Mouse (Mus musculus): ENCODE measurements around the gene Coq8b.

Coq8b gene

GRCm38 (mm10) chr7:27232781-27233281 lies at the start of gene Coq8b:
Gene Coq8b, plus strand, starts transcription at chr7:27233023.
- peak; percentile 94 for DNase-seq (ENCODE audit: low spot score)

- peak; percentile 22 for DNase-seq (ENCODE audit: low spot score)
Observed at GRCm38 (mm10) chr7:27184964-27185363, 47.9 kb upstream of the Coq8b start.

GRCm38 (mm10) chr7:27185986-27186385 lies 46.8 kb upstream of the Coq8b start:
- DNase-seq (ENCODE audit: low spot score): no peak

- no peak for DNase-seq (ENCODE audit: low spot score)
Observed at GRCm38 (mm10) chr7:27189271-27189931, 43.4 kb upstream of the Coq8b start.

- no peak for DNase-seq (ENCODE audit: low spot score)
Observed at GRCm38 (mm10) chr7:27192434-27192833, 40.4 kb upstream of the Coq8b start.

GRCm38 (mm10) chr7:27193731-27194130 lies 39.1 kb upstream of the Coq8b start:
- no peak for DNase-seq (ENCODE audit: low spot score)

- peak; percentile 97 for DNase-seq (ENCODE audit: low spot score)
Observed at GRCm38 (mm10) chr7:27195681-27196611, 36.9 kb upstream of the Coq8b start, which contains the start of the genes BC024978 and Snrpa. Gene BC024978, plus strand, starts transcription at chr7:27195781. Gene Snrpa, minus strand, starts transcription at chr7:27196271.

GRCm38 (mm10) chr7:27197136-27197535 lies 35.7 kb upstream of the Coq8b start:
- DNase-seq (ENCODE audit: low spot score): no peak

GRCm38 (mm10) chr7:27197634-27198033 lies 35.2 kb upstream of the Coq8b start:
- DNase-seq (ENCODE audit: low spot score): no peak

- DNase-seq (ENCODE audit: low spot score): no peak
Observed at GRCm38 (mm10) chr7:27198355-27198754, 34.5 kb upstream of the Coq8b start.

- no peak for DNase-seq (ENCODE audit: low spot score)
Observed at GRCm38 (mm10) chr7:27198779-27199178, 34.0 kb upstream of the Coq8b start.

GRCm38 (mm10) chr7:27203730-27204449 lies 28.9 kb upstream of the Coq8b start:
- no peak for DNase-seq (ENCODE audit: low spot score)

- no peak for DNase-seq (ENCODE audit: low spot score)
Observed at GRCm38 (mm10) chr7:27212626-27213025, 20.2 kb upstream of the Coq8b start.

- DNase-seq (ENCODE audit: low spot score): peak; percentile 56
Observed at GRCm38 (mm10) chr7:27218586-27218985, 14.2 kb upstream of the Coq8b start.

GRCm38 (mm10) chr7:27219937-27220336 lies 12.9 kb upstream of the Coq8b start:
- DNase-seq (ENCODE audit: low spot score): no peak

- DNase-seq (ENCODE audit: low spot score): no peak
Observed at GRCm38 (mm10) chr7:27221939-27222338, 10.9 kb upstream of the Coq8b start.

GRCm38 (mm10) chr7:27222538-27222937 lies 10.3 kb upstream of the Coq8b start:
- DNase-seq (ENCODE audit: low spot score): no peak

- DNase-seq (ENCODE audit: low spot score): no peak
Observed at GRCm38 (mm10) chr7:27224877-27225575, 7.8 kb upstream of the Coq8b start.

- no peak for DNase-seq (ENCODE audit: low spot score)
Observed at GRCm38 (mm10) chr7:27227276-27227675, 5.5 kb upstream of the Coq8b start.

GRCm38 (mm10) chr7:27227676-27228075 lies 5.1 kb upstream of the Coq8b start:
- peak; percentile 37 for DNase-seq (ENCODE audit: low spot score)

GRCm38 (mm10) chr7:27228281-27228821 lies 4.5 kb upstream of the Coq8b start, which contains the start of gene Itpkc:
Gene Itpkc, minus strand, starts transcription at chr7:27228661.
- DNase-seq (ENCODE audit: low spot score): peak; percentile 94

Measured in MN1 (cell line).